Mouse (Mus musculus): ENCODE measurements around the gene Plod2.

The Plod2 gene

GRCm38 (mm10) chr9:92541977-92542561 is at the start of gene Plod2:
Gene Plod2 (plus strand): TSS chr9:92542223.
- peak; percentile 54 to 69 for DNase-seq (ENCODE audit: low spot score in 2 of 2)

GRCm38 (mm10) chr9:92499710-92500410 is 42.2 kb upstream of the Plod2 start:
- peak; percentile 66 to 78 for DNase-seq (ENCODE audit: low spot score in 2 of 2)

- no peak for DNase-seq (ENCODE audit: low spot score in 2 of 2)
Measured at GRCm38 (mm10) chr9:92504256-92504655, 37.8 kb upstream of the Plod2 start.

GRCm38 (mm10) chr9:92504889-92505288 is 37.1 kb upstream of the Plod2 start:
- DNase-seq (ENCODE audit: low spot score in 2 of 2): no peak

- no peak for DNase-seq (ENCODE audit: low spot score in 2 of 2)
Measured at GRCm38 (mm10) chr9:92511696-92512095, 30.3 kb upstream of the Plod2 start.

- DNase-seq (ENCODE audit: low spot score in 2 of 2): no peak
Measured at GRCm38 (mm10) chr9:92517036-92517435, 25.0 kb upstream of the Plod2 start.

GRCm38 (mm10) chr9:92520751-92521150 is 21.3 kb upstream of the Plod2 start:
- no peak for DNase-seq (ENCODE audit: low spot score in 2 of 2)

- DNase-seq (ENCODE audit: low spot score in 2 of 2): no peak
Measured at GRCm38 (mm10) chr9:92524506-92524905, 17.5 kb upstream of the Plod2 start.

- DNase-seq (ENCODE audit: low spot score in 2 of 2): no peak
Measured at GRCm38 (mm10) chr9:92530055-92530454, 12.0 kb upstream of the Plod2 start.

- no peak for DNase-seq (ENCODE audit: low spot score in 2 of 2)
Measured at GRCm38 (mm10) chr9:92537735-92538134, 4.3 kb upstream of the Plod2 start.

GRCm38 (mm10) chr9:92538216-92538615 is 3.8 kb upstream of the Plod2 start:
- DNase-seq (ENCODE audit: low spot score in 2 of 2): no peak

GRCm38 (mm10) chr9:92542591-92543416 is 781 bp downstream of the Plod2 start:
- peak in 1 of 2 experiments; percentile 18 for DNase-seq (ENCODE audit: low spot score in 2 of 2)

GRCm38 (mm10) chr9:92544146-92544545 is 2.1 kb downstream of the Plod2 start:
- no peak for DNase-seq (ENCODE audit: low spot score in 2 of 2)

GRCm38 (mm10) chr9:92545021-92545420 is 3.0 kb downstream of the Plod2 start:
- DNase-seq (ENCODE audit: low spot score in 2 of 2): no peak

- no peak for DNase-seq (ENCODE audit: low spot score in 2 of 2)
Measured at GRCm38 (mm10) chr9:92546446-92546845, 4.4 kb downstream of the Plod2 start.

GRCm38 (mm10) chr9:92547106-92547505 is 5.1 kb downstream of the Plod2 start:
- DNase-seq (ENCODE audit: low spot score in 2 of 2): no peak

GRCm38 (mm10) chr9:92547821-92548220 is 5.8 kb downstream of the Plod2 start:
- no peak for DNase-seq (ENCODE audit: low spot score in 2 of 2)

- DNase-seq (ENCODE audit: low spot score in 2 of 2): no peak
Measured at GRCm38 (mm10) chr9:92548603-92549002, 6.6 kb downstream of the Plod2 start.

GRCm38 (mm10) chr9:92549811-92550490 is 7.9 kb downstream of the Plod2 start:
- no peak for DNase-seq (ENCODE audit: low spot score in 2 of 2)

- no peak for DNase-seq (ENCODE audit: low spot score in 2 of 2)
Measured at GRCm38 (mm10) chr9:92550981-92551380, 9.0 kb downstream of the Plod2 start.

- no peak for DNase-seq (ENCODE audit: low spot score in 2 of 2)
Measured at GRCm38 (mm10) chr9:92551666-92552065, 9.6 kb downstream of the Plod2 start.

GRCm38 (mm10) chr9:92552691-92553090 is 10.7 kb downstream of the Plod2 start:
- DNase-seq (ENCODE audit: low spot score in 2 of 2): no peak
